Mouse (Mus musculus): ENCODE measurements at regions not wholly inside any gene's neighbourhood (a gene's known extent, or its start where the extent isn't known, plus 50 kb on each side); places are given as distances from the start of the nearest gene placed in this dataset.

DNA sequence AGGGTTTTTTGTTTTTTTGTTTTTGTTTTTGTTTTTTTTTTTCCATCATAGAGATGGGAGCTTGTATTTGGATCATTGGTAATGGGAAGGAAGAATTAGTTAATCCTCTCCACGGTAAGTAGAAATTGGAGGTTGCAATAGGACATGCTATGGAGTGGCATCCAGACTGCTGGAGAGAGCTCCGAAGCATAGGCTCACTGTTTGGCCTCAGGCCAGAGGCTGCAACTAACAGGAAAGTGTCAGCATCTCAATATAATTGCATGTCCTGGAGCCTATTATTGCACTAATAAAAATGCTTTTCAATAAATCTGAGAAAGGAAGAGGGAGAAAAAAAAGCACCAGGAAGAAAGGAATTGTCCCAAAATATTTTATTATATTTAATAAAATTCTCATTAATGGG, 193.0 kb downstream of the Cetn3 start:
- TF ChIP-seq POLR2A (IDR thresholded peaks at IDR 0.05; ENCODE audit: low read depth, low read length) (no peak), CTCF (IDR thresholded peaks at IDR 0.05; ENCODE audit: extremely low read depth, insufficient read depth, insufficient read length, insufficient replicate concordance) (no peak)
